Mouse (Mus musculus): ENCODE measurements around the gene Dcst2.

DNA sequence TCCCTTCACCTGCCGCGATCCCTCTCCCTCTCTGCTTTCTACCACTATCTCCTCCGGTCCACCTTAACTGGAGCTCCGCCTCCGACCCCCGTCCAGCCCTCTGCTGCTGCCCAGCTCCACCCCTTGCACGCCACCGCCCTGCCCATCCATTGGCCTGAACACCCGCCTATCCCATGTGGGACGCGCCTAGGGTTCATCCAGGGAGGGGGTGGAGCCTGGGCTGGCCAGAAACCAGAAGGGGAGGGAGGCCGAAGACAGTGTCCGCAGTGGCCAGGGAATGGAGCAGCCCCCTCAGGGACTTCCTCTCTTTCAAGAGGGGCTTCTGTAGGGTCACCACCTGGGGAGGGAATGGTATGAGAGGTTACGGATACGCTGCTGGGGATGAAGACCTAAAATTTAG lies 31.8 kb downstream of the Dcst2 start:
- TF ChIP-seq GATA1 (IDR thresholded peaks at IDR 0.05; ENCODE audit: low read length): no peak
- TF ChIP-seq TAL1 (IDR thresholded peaks at IDR 0.05; ENCODE audit: low read length): no peak
